Mouse (Mus musculus) granulocyte monocyte progenitor cell, adult 5-6 weeks (primary cell): ENCODE measurements around the gene Gm13272. TPM values are rescaled to one million over a fixed set of nuclear protein-coding genes. Genes with fewer than 3 reads are reported as not detected.
A peak's percentile ranks its signal among the peaks of the same experiment; 100 is the strongest.
"Not testable (repeated sequence)": the region's sequence is repeated elsewhere in the genome, so short reads cannot be mapped to it uniquely, and the experiment has no call there.

Experiments
- ATAC-seq: replicated peaks from 2 replicates; pipeline ENCODE4 v1.8.0; 2016; ENCODE audit warnings: mild to moderate bottlenecking, moderate TSS enrichment, inconsistent platforms; ENCODE audit not compliant: poor library complexity, severe bottlenecking
- total RNA-seq, 2 experiments: library from RNA; stranded (forward) in 1 of 2; stranded (reverse) in 1 of 2; fragments of 200-712, 200-1000 nt in 1 of 2; fragments of >200 nt in 1 of 2; fragmentation: Nextera tagmentation in 1 of 2; gene quantifications; 2 replicates each; pipeline ENCODE4 v1.2.3; 2014 to 2017

Gm13272 gene
- total RNA-seq, 2 experiments from 2014 or later = not detected

DNA sequence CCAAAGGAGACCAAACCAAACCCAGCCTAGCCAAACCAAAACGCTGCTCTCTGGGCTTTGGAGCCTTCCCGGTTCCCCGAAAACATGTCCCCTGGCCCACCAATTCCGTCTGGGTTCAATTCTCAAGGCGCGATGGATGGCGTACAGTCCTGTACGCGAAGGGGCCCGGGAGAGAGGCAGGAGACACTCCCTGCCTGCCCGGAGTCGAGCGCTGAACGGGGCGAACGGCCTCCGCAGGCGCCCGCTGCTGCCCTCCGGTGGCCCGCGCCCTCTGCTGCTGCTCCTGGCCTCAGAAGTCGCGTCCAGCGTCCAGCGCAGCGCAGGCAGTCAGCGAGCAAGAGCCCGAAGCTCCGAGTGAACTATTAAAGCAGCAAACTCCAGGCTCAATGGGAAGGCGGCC lies 2.7 kb downstream of the Gm13272 start:
- not testable (repeated sequence) for ATAC-seq

GRCm38 (mm10) chr4:88785409-88785808 lies 5.8 kb downstream of the Gm13272 start, which contains the start of gene Gm13276:
TSS of gene Gm13276 (plus strand) at chr4:88785709.
- not testable (repeated sequence) for ATAC-seq

GRCm38 (mm10) chr4:88788402-88788801 lies 8.8 kb downstream of the Gm13272 start, which contains the start of gene Gm13277:
TSS of gene Gm13277 (plus strand) at chr4:88788632.
- ATAC-seq = not testable (repeated sequence)

GRCm38 (mm10) chr4:88791250-88791649 lies 11.6 kb downstream of the Gm13272 start, which contains the start of gene Gm13278:
TSS of gene Gm13278 (plus strand) at chr4:88791550.
- ATAC-seq = not testable (repeated sequence)

DNA sequence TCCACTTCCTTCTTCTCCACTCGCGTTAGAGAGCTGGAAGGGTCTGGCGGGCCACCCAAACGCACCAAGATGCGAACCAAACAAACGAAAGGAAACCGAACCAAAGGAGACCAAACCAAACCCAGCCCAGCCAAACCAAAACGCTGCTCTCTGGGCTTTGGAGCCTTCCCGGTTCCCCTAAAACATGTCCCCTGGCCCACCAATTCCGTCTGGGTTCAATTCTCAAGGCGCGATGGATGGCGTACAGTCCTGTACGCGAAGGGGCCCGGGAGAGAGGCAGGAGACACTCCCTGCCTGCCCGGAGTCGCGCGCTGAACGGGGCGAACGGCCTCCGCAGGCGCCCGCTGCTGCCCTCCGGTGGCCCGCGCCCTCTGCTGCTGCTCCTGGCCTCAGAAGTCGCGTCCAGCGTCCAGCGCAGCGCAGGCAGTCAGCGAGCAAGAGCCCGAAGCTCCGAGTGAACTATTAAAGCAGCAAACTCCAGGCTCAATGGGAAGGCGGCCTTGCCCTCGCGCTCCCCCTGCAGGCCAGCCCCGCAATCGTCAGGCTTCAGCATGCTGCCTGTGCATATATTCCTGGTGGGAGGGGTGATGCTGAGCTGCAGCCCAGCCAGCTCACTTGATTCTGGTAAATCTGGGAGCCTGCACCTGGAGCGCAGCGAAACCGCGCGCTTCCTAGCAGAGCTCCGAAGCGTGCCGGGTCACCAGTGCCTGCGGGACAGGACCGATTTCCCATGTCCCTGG lies 14.5 kb downstream of the Gm13272 start, which contains the start of gene Gm13275:
Gene Gm13275 (plus strand): TSS at position 552 of the 740 bp plus-strand sequence.
- ATAC-seq = not testable (repeated sequence)

DNA sequence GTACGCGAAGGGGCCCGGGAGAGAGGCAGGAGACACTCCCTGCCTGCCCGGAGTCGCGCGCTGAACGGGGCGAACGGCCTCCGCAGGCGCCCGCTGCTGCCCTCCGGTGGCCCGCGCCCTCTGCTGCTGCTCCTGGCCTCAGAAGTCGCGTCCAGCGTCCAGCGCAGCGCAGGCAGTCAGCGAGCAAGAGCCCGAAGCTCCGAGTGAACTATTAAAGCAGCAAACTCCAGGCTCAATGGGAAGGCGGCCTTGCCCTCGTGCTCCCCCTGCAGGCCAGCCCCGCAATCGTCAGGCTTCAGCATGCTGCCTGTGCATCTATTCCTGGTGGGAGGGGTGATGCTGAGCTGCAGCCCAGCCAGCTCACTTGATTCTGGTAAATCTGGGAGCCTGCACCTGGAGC lies 17.4 kb downstream of the Gm13272 start, which contains the start of gene Gm13279:
Gene Gm13279 (plus strand): TSS at position 301 of the 400 bp plus-strand sequence.
- ATAC-seq = not testable (repeated sequence)

DNA sequence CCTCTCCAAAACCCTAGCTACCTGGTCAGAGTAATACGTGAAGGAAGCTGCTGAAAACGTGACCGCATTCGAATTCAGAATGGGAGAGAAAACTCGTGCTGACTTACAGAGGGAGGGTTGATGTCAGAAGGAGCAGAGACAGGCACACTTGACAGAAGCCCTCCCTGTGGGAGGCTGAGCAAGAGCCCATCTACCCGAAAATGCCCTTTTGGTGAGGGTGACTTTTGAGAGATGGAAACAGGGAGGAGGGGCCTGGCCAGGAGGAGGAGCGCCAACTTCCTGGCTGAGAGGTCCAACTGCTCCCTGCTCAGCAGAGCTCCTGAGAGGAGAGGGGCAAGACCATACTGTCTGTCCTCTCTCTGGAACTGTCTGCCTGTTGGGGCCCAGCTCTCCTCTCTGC lies 19.7 kb downstream of the Gm13272 start, which contains the start of gene Gm13285:
Gene Gm13285 (plus strand): TSS at position 301 of the 400 bp plus-strand sequence.
- ATAC-seq = not testable (repeated sequence)

DNA sequence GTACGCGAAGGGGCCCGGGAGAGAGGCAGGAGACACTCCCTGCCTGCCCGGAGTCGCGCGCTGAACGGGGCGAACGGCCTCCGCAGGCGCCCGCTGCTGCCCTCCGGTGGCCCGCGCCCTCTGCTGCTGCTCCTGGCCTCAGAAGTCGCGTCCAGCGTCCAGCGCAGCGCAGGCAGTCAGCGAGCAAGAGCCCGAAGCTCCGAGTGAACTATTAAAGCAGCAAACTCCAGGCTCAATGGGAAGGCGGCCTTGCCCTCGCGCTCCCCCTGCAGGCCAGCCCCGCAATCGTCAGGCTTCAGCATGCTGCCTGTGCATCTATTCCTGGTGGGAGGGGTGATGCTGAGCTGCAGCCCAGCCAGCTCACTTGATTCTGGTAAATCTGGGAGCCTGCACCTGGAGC lies 23.3 kb downstream of the Gm13272 start, which contains the start of gene Gm13287:
Gene Gm13287 (plus strand): TSS at position 301 of the 400 bp plus-strand sequence.
- not testable (repeated sequence) for ATAC-seq

- not testable (repeated sequence) for ATAC-seq
Measured at GRCm38 (mm10) chr4:88805231-88805630, 25.6 kb downstream of the Gm13272 start, which contains the start of gene Gm13288. TSS of gene Gm13288 (plus strand) at chr4:88805531.

DNA sequence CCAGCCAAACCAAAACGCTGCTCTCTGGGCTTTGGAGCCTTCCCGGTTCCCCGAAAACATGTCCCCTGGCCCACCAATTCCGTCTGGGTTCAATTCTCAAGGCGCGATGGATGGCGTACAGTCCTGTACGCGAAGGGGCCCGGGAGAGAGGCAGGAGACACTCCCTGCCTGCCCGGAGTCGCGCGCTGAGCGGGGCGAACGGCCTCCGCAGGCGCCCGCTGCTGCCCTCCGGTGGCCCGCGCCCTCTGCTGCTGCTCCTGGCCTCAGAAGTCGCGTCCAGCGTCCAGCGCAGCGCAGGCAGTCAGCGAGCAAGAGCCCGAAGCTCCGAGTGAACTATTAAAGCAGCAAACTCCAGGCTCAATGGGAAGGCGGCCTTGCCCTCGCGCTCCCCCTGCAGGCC lies 26.1 kb downstream of the Gm13272 start:
- not testable (repeated sequence) for ATAC-seq

DNA sequence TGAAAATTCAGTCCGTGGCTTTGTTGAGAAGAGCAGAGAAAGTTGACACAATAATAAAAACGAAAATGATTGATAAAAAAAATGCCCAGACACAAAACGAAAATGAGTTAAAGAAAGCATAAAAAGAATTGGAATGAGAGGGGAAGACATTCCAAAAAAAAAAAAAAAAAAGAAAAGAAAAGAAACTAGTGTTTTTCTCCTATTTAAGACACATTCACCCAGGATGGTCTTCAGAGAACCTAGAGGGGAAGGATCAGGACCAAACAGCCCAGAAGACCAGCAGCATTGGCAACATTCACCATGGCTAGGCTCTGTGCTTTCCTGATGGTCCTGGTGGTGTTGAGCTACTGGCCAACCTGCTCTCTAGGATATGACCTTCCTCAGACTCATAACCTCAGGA lies 36.3 kb downstream of the Gm13272 start, which contains the start of gene Ifna7:
Gene Ifna7 (plus strand): TSS at position 301 of the 400 bp plus-strand sequence.
- ATAC-seq = no peak

DNA sequence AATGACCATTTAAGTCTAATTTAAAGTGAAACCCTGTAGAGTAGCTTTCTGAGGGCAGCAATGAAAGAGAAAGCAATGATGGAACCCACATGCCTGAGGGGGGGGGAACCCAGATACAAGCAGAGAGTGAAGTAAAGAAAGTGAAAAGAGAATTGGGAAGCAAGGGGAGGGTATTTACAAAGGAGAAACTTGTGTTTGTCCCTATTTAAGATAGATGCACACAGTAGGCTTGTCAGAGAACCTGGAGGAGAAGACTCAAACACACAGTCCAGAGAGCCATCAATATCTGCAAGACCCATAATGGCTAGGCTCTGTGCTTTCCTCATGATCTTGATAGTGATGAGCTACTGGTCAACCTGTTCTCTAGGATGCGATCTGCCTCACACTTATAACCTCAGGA lies 40.0 kb downstream of the Gm13272 start, which contains the start of gene Ifna11:
Gene Ifna11 (plus strand): TSS at position 301 of the 400 bp plus-strand sequence.
- no peak for ATAC-seq

GRCm38 (mm10) chr4:88822995-88823394 lies 43.3 kb downstream of the Gm13272 start:
- 0 out of 2 replicates have a peak, but pooled peaks have one; percentile 30 for ATAC-seq

GRCm38 (mm10) chr4:88827116-88827515 lies 47.5 kb downstream of the Gm13272 start, which contains the start of gene Ifna6:
TSS of gene Ifna6 (plus strand) at chr4:88827416.
- not testable (repeated sequence) for ATAC-seq

Other genes with a start within 250 kb of the Gm13272 start
Only the 30 nearest of the 31 such genes appear.
- not detected in 2 replicates for gene Ifna14, start 208.1 kb upstream of the Gm13272 start, total RNA-seq (2014; fragmentation: Nextera tagmentation)
- gene Ifna14, start 208.1 kb upstream of the Gm13272 start, total RNA-seq (2017) = not detected in 2 replicates
- not detected in 2 replicates for gene Ifna9, start 187.5 kb upstream of the Gm13272 start, total RNA-seq (2014; fragmentation: Nextera tagmentation)
- not detected in 2 replicates for gene Ifna9, start 187.5 kb upstream of the Gm13272 start, total RNA-seq (2017)
- gene Ifna12, start 176.5 kb upstream of the Gm13272 start, total RNA-seq (2014; fragmentation: Nextera tagmentation) = not detected in 2 replicates
- not detected in 2 replicates for gene Ifna12, start 176.5 kb upstream of the Gm13272 start, total RNA-seq (2017)
- not detected in 2 replicates for gene C87499, start 145.4 kb upstream of the Gm13272 start, total RNA-seq (2014; fragmentation: Nextera tagmentation)
- gene C87499, start 145.4 kb upstream of the Gm13272 start, total RNA-seq (2017) = not detected in 2 replicates
- gene Ifna13, start 135.4 kb upstream of the Gm13272 start, total RNA-seq (2014; fragmentation: Nextera tagmentation) = not detected in 2 replicates
- gene Ifna13, start 135.4 kb upstream of the Gm13272 start, total RNA-seq (2017) = not detected in 2 replicates
- not detected in 2 replicates for gene Ifna16, start 102.9 kb upstream of the Gm13272 start, total RNA-seq (2014; fragmentation: Nextera tagmentation)
- not detected in 2 replicates for gene Ifna16, start 102.9 kb upstream of the Gm13272 start, total RNA-seq (2017)
- gene Ifna2, start 95.9 kb upstream of the Gm13272 start, total RNA-seq (2014; fragmentation: Nextera tagmentation) = not detected in 2 replicates
- gene Ifna2, start 95.9 kb upstream of the Gm13272 start, total RNA-seq (2017) = not detected in 2 replicates
- not detected in 2 replicates for gene Ifnab, start 88.5 kb upstream of the Gm13272 start, total RNA-seq (2014; fragmentation: Nextera tagmentation)
- gene Ifnab, start 88.5 kb upstream of the Gm13272 start, total RNA-seq (2017) = not detected in 2 replicates
- not detected in 2 replicates for gene Gm26566, start 58.0 kb upstream of the Gm13272 start, total RNA-seq (2014; fragmentation: Nextera tagmentation)
- 0.69 TPM in 1 of 2 replicates, not detected in the other for gene Gm26566, start 58.0 kb upstream of the Gm13272 start, total RNA-seq (2017)
- gene Klhl9, start 57.4 kb upstream of the Gm13272 start, total RNA-seq (2014; fragmentation: Nextera tagmentation) = 33.5 and 45.5 TPM in 2 replicates
- 72.4 and 96.0 TPM in 2 replicates for gene Klhl9, start 57.4 kb upstream of the Gm13272 start, total RNA-seq (2017)
- not detected in 2 replicates for gene Gm13271, start 25.0 kb upstream of the Gm13272 start, total RNA-seq (2014; fragmentation: Nextera tagmentation)
- not detected in 2 replicates for gene Gm13271, start 25.0 kb upstream of the Gm13272 start, total RNA-seq (2017)
- gene Gm13283, start 19.7 kb upstream of the Gm13272 start, total RNA-seq (2014; fragmentation: Nextera tagmentation) = 0.49 TPM in 1 of 2 replicates, not detected in the other
- gene Gm13283, start 19.7 kb upstream of the Gm13272 start, total RNA-seq (2017) = 0.21 TPM in 1 of 2 replicates, not detected in the other
- gene Gm13290, start 6.0 kb upstream of the Gm13272 start, total RNA-seq (2014; fragmentation: Nextera tagmentation) = not detected in 2 replicates
- gene Gm13290, start 6.0 kb upstream of the Gm13272 start, total RNA-seq (2017) = not detected in 2 replicates
- gene Gm13289, start 2.9 kb upstream of the Gm13272 start, total RNA-seq (2014; fragmentation: Nextera tagmentation) = not detected in 2 replicates
- gene Gm13289, start 2.9 kb upstream of the Gm13272 start, total RNA-seq (2017) = not detected in 2 replicates
- 1.5 TPM in 1 of 2 replicates, not detected in the other for gene Ifnz, start 2.3 kb downstream of the Gm13272 start, total RNA-seq (2014; fragmentation: Nextera tagmentation)
- 0.22 and 0.52 TPM in 2 replicates for gene Ifnz, start 2.3 kb downstream of the Gm13272 start, total RNA-seq (2017)
- gene Gm13276, start 5.9 kb downstream of the Gm13272 start, total RNA-seq (2014; fragmentation: Nextera tagmentation) = not detected in 2 replicates
- gene Gm13276, start 5.9 kb downstream of the Gm13272 start, total RNA-seq (2017) = not detected in 2 replicates
- not detected in 2 replicates for gene Gm13277, start 8.8 kb downstream of the Gm13272 start, total RNA-seq (2014; fragmentation: Nextera tagmentation)
- not detected in 2 replicates for gene Gm13277, start 8.8 kb downstream of the Gm13272 start, total RNA-seq (2017)
- gene Gm13278, start 11.7 kb downstream of the Gm13272 start, total RNA-seq (2014; fragmentation: Nextera tagmentation) = not detected in 2 replicates
- gene Gm13278, start 11.7 kb downstream of the Gm13272 start, total RNA-seq (2017) = not detected in 2 replicates
- gene Gm13275, start 14.6 kb downstream of the Gm13272 start, total RNA-seq (2014; fragmentation: Nextera tagmentation) = not detected in 2 replicates
- not detected in 2 replicates for gene Gm13275, start 14.6 kb downstream of the Gm13272 start, total RNA-seq (2017)
- gene Gm13279, start 17.5 kb downstream of the Gm13272 start, total RNA-seq (2014; fragmentation: Nextera tagmentation) = not detected in 2 replicates
- gene Gm13279, start 17.5 kb downstream of the Gm13272 start, total RNA-seq (2017) = not detected in 2 replicates
- gene Gm13285, start 19.8 kb downstream of the Gm13272 start, total RNA-seq (2014; fragmentation: Nextera tagmentation) = not detected in 2 replicates
- gene Gm13285, start 19.8 kb downstream of the Gm13272 start, total RNA-seq (2017) = not detected in 2 replicates
- not detected in 2 replicates for gene Gm13287, start 23.4 kb downstream of the Gm13272 start, total RNA-seq (2014; fragmentation: Nextera tagmentation)
- gene Gm13287, start 23.4 kb downstream of the Gm13272 start, total RNA-seq (2017) = not detected in 2 replicates
- not detected in 2 replicates for gene Gm13288, start 25.7 kb downstream of the Gm13272 start, total RNA-seq (2014; fragmentation: Nextera tagmentation)
- not detected in 2 replicates for gene Gm13288, start 25.7 kb downstream of the Gm13272 start, total RNA-seq (2017)
- not detected in 2 replicates for gene Ifna7, start 36.4 kb downstream of the Gm13272 start, total RNA-seq (2014; fragmentation: Nextera tagmentation)
- gene Ifna7, start 36.4 kb downstream of the Gm13272 start, total RNA-seq (2017) = not detected in 2 replicates
- not detected in 2 replicates for gene Ifna11, start 40.1 kb downstream of the Gm13272 start, total RNA-seq (2014; fragmentation: Nextera tagmentation)
- not detected in 2 replicates for gene Ifna11, start 40.1 kb downstream of the Gm13272 start, total RNA-seq (2017)
- not detected in 2 replicates for gene Ifna6, start 47.6 kb downstream of the Gm13272 start, total RNA-seq (2014; fragmentation: Nextera tagmentation)
- not detected in 2 replicates for gene Ifna6, start 47.6 kb downstream of the Gm13272 start, total RNA-seq (2017)
- gene Ifna5, start 55.7 kb downstream of the Gm13272 start, total RNA-seq (2014; fragmentation: Nextera tagmentation) = not detected in 2 replicates
- not detected in 2 replicates for gene Ifna5, start 55.7 kb downstream of the Gm13272 start, total RNA-seq (2017)
- not detected in 2 replicates for gene Ifna4, start 62.0 kb downstream of the Gm13272 start, total RNA-seq (2014; fragmentation: Nextera tagmentation)
- gene Ifna4, start 62.0 kb downstream of the Gm13272 start, total RNA-seq (2017) = not detected in 2 replicates
- not detected in 2 replicates for gene Ifna1, start 70.2 kb downstream of the Gm13272 start, total RNA-seq (2014; fragmentation: Nextera tagmentation)
- not detected in 2 replicates for gene Ifna1, start 70.2 kb downstream of the Gm13272 start, total RNA-seq (2017)
- gene Ifne, start 100.4 kb downstream of the Gm13272 start, total RNA-seq (2014; fragmentation: Nextera tagmentation) = not detected in 2 replicates
- gene Ifne, start 100.4 kb downstream of the Gm13272 start, total RNA-seq (2017) = not detected in 2 replicates